Comparison of ENCODE assay signal across 22 mouse cellular contexts in genomic region chr16:7347522-7348165, GRCm38 (mm10).
DNase-seq lines count a peak whose midpoint lies in the region; ATAC-seq lines count a peak whose summit lies in the region.
"Had no signal": no experiment of that assay in that cellular context is flagged by ENCODE, and none has a peak within 500 bp of the region (broad histone marks: within the 10 kb centered on the region; RNA-seq: fewer than 3 reads in every experiment).

No protein-coding gene starts in this region.

- H3K4me2 ChIP-seq in forebrain, embryonic 13.5 days = no peak overlapping the region
- H3K4me2 ChIP-seq in hindbrain, embryonic 14.5 days (replicated peaks) = no peak overlapping the region
- no peak overlapping the region for H3K4me2 ChIP-seq in limb, embryonic 11.5 days (ENCODE audit: low read depth, severe bottlenecking)
- no peak overlapping the region for H3K4me2 ChIP-seq in neural tube, embryonic 14.5 days (ENCODE audit: low read depth, low read length)
- H3K4me2 ChIP-seq: heart, embryonic 13.5 days; liver, embryonic 12.5 days had no signal

- no peaks in the 10 kb centered on the region for H3K9me3 ChIP-seq in forebrain, embryonic 13.5 days (replicated peaks)
- no peaks in the 10 kb centered on the region for H3K9me3 ChIP-seq in forebrain, embryonic 10.5 days
- H3K9me3 ChIP-seq in hindbrain, embryonic 14.5 days (ENCODE audit: control insufficient read depth, low read length) = no peaks in the 10 kb centered on the region
- H3K9me3 ChIP-seq in hindbrain, embryonic 10.5 days = no peaks in the 10 kb centered on the region
- H3K9me3 ChIP-seq in limb, embryonic 11.5 days (ENCODE audit: control insufficient read depth, low read length) = no peaks in the 10 kb centered on the region
- no peaks in the 10 kb centered on the region for H3K9me3 ChIP-seq in neural tube, embryonic 14.5 days (ENCODE audit: control insufficient read depth, low read length)
- H3K9me3 ChIP-seq: heart, embryonic 13.5 days; liver, embryonic 12.5 days had no signal

- peak; percentile 58; the same call in 1 of the 2 replicates for ATAC-seq in forebrain, embryonic 13.5 days
- no peak for ATAC-seq in hindbrain, embryonic 14.5 days (ENCODE audit: low FRiP score)
- ATAC-seq in limb, embryonic 11.5 days (ENCODE audit: insufficient number of reproducible peaks, low FRiP score, low TSS enrichment, low read depth) = peak; percentile 59; the same call in 1 of the 2 replicates
- peak; percentile 62; the same call in 1 of the 2 replicates for ATAC-seq in neural tube, embryonic 14.5 days (ENCODE audit: low read depth)
- ATAC-seq: inflammation-experienced regulatory T-cells, adult 6 months; liver, embryonic 12.5 days had no signal

- H3K27ac ChIP-seq in forebrain, embryonic 13.5 days = no peak overlapping the region; the same call in 1 of the 2 replicates
- no peak overlapping the region for H3K27ac ChIP-seq in forebrain, embryonic 10.5 days
- H3K27ac ChIP-seq in hindbrain, embryonic 14.5 days = peak overlapping the region; percentile 71
- no peak overlapping the region for H3K27ac ChIP-seq in hindbrain, embryonic 10.5 days
- peak overlapping the region; percentile 30; the same call in 1 of the 2 replicates for H3K27ac ChIP-seq in limb, embryonic 11.5 days (replicated peaks; ENCODE audit: low read depth, low read length)
- peak overlapping the region; percentile 72 for H3K27ac ChIP-seq in neural tube, embryonic 14.5 days (ENCODE audit: low read depth, low read length)
- H3K27ac ChIP-seq: heart, adult 2 months; heart, embryonic 13.5 days; liver, embryonic 12.5 days; stomach, postnatal 0 days had no signal

- WGBS in forebrain, embryonic 13.5 days = 48% methylated on average over 7 of the region's 7 CpGs
- WGBS in forebrain, embryonic 10.5 days = 83% methylated on average over 7 of the region's 7 CpGs
- 52% methylated on average over 7 of the region's 7 CpGs for WGBS in hindbrain, embryonic 14.5 days
- 83% methylated on average over 7 of the region's 7 CpGs for WGBS in hindbrain, embryonic 10.5 days
- 32% methylated on average over 7 of the region's 7 CpGs for WGBS in limb, embryonic 11.5 days
- WGBS in neural tube, embryonic 14.5 days = 25% methylated on average over 7 of the region's 7 CpGs

- no peak overlapping the region for H3K4me3 ChIP-seq in forebrain, embryonic 13.5 days
- H3K4me3 ChIP-seq in forebrain, embryonic 10.5 days = no peak overlapping the region
- no peak overlapping the region for H3K4me3 ChIP-seq in hindbrain, embryonic 14.5 days (replicated peaks; ENCODE audit: low read length)
- H3K4me3 ChIP-seq in hindbrain, embryonic 10.5 days = no peak overlapping the region
- no peak overlapping the region for H3K4me3 ChIP-seq in limb, embryonic 11.5 days (ENCODE audit: low read depth, low read length)
- no peak overlapping the region for H3K4me3 ChIP-seq in neural tube, embryonic 14.5 days (ENCODE audit: low read depth, low read length)
- H3K4me3 ChIP-seq: heart, adult 2 months; heart, embryonic 13.5 days; liver, embryonic 12.5 days had no signal

- H3K4me1 ChIP-seq in forebrain, embryonic 13.5 days = peaks cover 26% of the 10 kb centered on the region
- H3K4me1 ChIP-seq in forebrain, embryonic 10.5 days = peaks cover 16% of the 10 kb centered on the region
- H3K4me1 ChIP-seq in hindbrain, embryonic 14.5 days (replicated peaks; ENCODE audit: control insufficient read depth, insufficient read depth, low read length) = peaks cover 37% of the 10 kb centered on the region
- H3K4me1 ChIP-seq in hindbrain, embryonic 10.5 days (replicated peaks) = peaks cover 9% of the 10 kb centered on the region; the same call in 1 of the 2 replicates
- H3K4me1 ChIP-seq in limb, embryonic 11.5 days (ENCODE audit: control insufficient read depth, insufficient read depth, low read length) = peaks cover 6% of the 10 kb centered on the region; the same call in 1 of the 2 replicates
- peaks cover 31% of the 10 kb centered on the region for H3K4me1 ChIP-seq in neural tube, embryonic 14.5 days (ENCODE audit: control insufficient read depth, insufficient read depth, low read length)
- H3K4me1 ChIP-seq: heart, embryonic 13.5 days; liver, embryonic 12.5 days had no signal

- no peak for DNase-seq in forebrain, embryonic 10.5 days (ENCODE audit: extremely low spot score, low spot score)
- no peak for DNase-seq in hindbrain, embryonic 14.5 days (ENCODE audit: low spot score)
- no peak for DNase-seq in hindbrain, embryonic 10.5 days (ENCODE audit: low spot score)
- peak; percentile 35 for DNase-seq in limb, embryonic 11.5 days (ENCODE audit: low spot score)
- no peak for DNase-seq in adrenal gland, postnatal 36 days
- DNase-seq in testis, postnatal 14 days (ENCODE audit: low spot score) = no peak
- DNase-seq: adrenal gland, postnatal 14 days; cerebellum, adult 9-10 months; gastrocnemius, postnatal 14 days; heart, adult 2 months; kidney, adult 18-20 months; kidney, postnatal 4 days; layer of hippocampus, adult 9-11 months; lung, adult 18-20 months; lung, postnatal 10 days; midbrain, embryonic 14.5 days had no signal

- H3K36me3 ChIP-seq in forebrain, embryonic 13.5 days (ENCODE audit: poor library complexity, severe bottlenecking) = no peaks in the 10 kb centered on the region
- H3K36me3 ChIP-seq in forebrain, embryonic 10.5 days (replicated peaks) = no peaks in the 10 kb centered on the region
- no peaks in the 10 kb centered on the region for H3K36me3 ChIP-seq in hindbrain, embryonic 14.5 days (replicated peaks; ENCODE audit: control insufficient read depth, insufficient read depth)
- no peaks in the 10 kb centered on the region for H3K36me3 ChIP-seq in hindbrain, embryonic 10.5 days
- no peaks in the 10 kb centered on the region for H3K36me3 ChIP-seq in limb, embryonic 11.5 days (ENCODE audit: control insufficient read depth, insufficient read depth, low read length)
- H3K36me3 ChIP-seq in neural tube, embryonic 14.5 days (ENCODE audit: control insufficient read depth, insufficient read depth, low read length) = no peaks in the 10 kb centered on the region
- H3K36me3 ChIP-seq: heart, embryonic 13.5 days; liver, embryonic 12.5 days had no signal

- H3K9ac ChIP-seq in forebrain, embryonic 13.5 days = no peak overlapping the region
- H3K9ac ChIP-seq in hindbrain, embryonic 14.5 days = no peak overlapping the region
- H3K9ac ChIP-seq in limb, embryonic 11.5 days (ENCODE audit: low read length) = no peak overlapping the region
- H3K9ac ChIP-seq in neural tube, embryonic 14.5 days (replicated peaks; ENCODE audit: low read depth, low read length) = no peak overlapping the region
- H3K9ac ChIP-seq: heart, embryonic 13.5 days; liver, embryonic 12.5 days had no signal

- H3K27me3 ChIP-seq in forebrain, embryonic 13.5 days = peaks cover 70% of the 10 kb centered on the region
- peaks cover 87% of the 10 kb centered on the region for H3K27me3 ChIP-seq in forebrain, embryonic 10.5 days (ENCODE audit: poor library complexity, severe bottlenecking)
- H3K27me3 ChIP-seq in hindbrain, embryonic 14.5 days (ENCODE audit: control insufficient read depth, insufficient read depth, low read length) = no peaks in the 10 kb centered on the region
- no peaks in the 10 kb centered on the region for H3K27me3 ChIP-seq in hindbrain, embryonic 10.5 days (ENCODE audit: insufficient read depth, poor library complexity, severe bottlenecking)
- no peaks in the 10 kb centered on the region for H3K27me3 ChIP-seq in limb, embryonic 11.5 days (ENCODE audit: control insufficient read depth, insufficient read depth, low read length)
- H3K27me3 ChIP-seq in neural tube, embryonic 14.5 days (ENCODE audit: control insufficient read depth, insufficient read depth, low read length) = no peaks in the 10 kb centered on the region
- H3K27me3 ChIP-seq: liver, embryonic 12.5 days had no signal

Comparison
In these comparisons a context has a peak if more than half of its experiments do, and no peak if none do; other contexts are left out.
1. H3K27ac ChIP-seq: peak in hindbrain, embryonic 14.5 days (single experiment), limb, embryonic 11.5 days (single experiment) and neural tube, embryonic 14.5 days (single experiment); none in forebrain, embryonic 13.5 days (single experiment), forebrain, embryonic 10.5 days (single experiment) and hindbrain, embryonic 10.5 days (single experiment).